Comparison of ENCODE assay signal across 9 mouse cellular contexts in the genomic region with DNA sequence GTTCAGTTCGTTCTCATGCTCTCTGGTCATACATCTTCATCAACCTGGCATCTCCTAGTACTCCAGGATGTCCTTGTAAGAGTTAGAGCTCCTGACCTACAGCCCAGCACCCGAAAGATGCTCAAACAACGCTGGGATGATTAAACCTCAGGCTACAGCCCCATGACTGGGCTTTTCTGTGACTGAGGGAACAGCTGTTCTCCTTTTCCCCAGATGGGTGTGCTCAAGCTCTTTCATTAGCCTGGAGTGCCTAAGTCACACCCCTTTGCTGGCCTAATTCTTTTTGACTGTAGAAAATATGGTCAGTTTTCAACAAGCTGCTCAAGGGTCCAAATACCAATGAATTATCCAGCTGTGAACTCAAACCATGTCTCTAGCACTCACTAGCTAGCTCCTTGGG. TPM values are rescaled to one million over a fixed set of nuclear protein-coding genes. Genes with fewer than 3 reads are reported as not detected.
A peak's percentile ranks its signal among the peaks of the same experiment; 100 is the strongest.
DNase-seq lines count a peak whose midpoint lies in the region; ATAC-seq and TF ChIP-seq lines count a peak whose summit lies in the region.
"Had no signal": no experiment of that assay in that cellular context is flagged by ENCODE, and none has a peak within 500 bp of the region (broad histone marks: within the 10 kb centered on the region; RNA-seq: fewer than 3 reads in every experiment).

No protein-coding gene starts in this region.

- DNase-seq in layer of hippocampus, adult 2 months (ENCODE audit: low spot score in 2 of 2), result peak; percentile 21 to 50
- DNase-seq in layer of hippocampus, adult 9-10 months (ENCODE audit: low spot score), result no peak
- DNase-seq in A20 (ENCODE audit: low read depth, low spot score), result peak; percentile 67
- peak; percentile 19 for DNase-seq in CD4-positive helper T cell, adult 2 months (ENCODE audit: low read depth, low spot score)
- DNase-seq in embryonic facial prominence, embryonic 11.5 days (ENCODE audit: low spot score), result peak; percentile 70
- peak; percentile 63 for DNase-seq in splenic B cell, adult 2 months (ENCODE audit: low read depth, low spot score)
- no peak for DNase-seq in cerebellum, adult 11-12 months

- no peaks in the 10 kb centered on the region for H3K27me3 ChIP-seq in embryonic facial prominence, embryonic 11.5 days (ENCODE audit: control insufficient read depth, insufficient read depth, low read length)
- H3K27me3 ChIP-seq in limb, embryonic 13.5 days, result peaks cover 40% of the 10 kb centered on the region
- no peaks in the 10 kb centered on the region for H3K27me3 ChIP-seq in splenic B cell, adult 2 months (ENCODE audit: control insufficient read depth, insufficient read depth, low read length, poor library complexity, severe bottlenecking)

- H3K4me1 ChIP-seq in embryonic facial prominence, embryonic 11.5 days (ENCODE audit: control insufficient read depth, insufficient read depth, low read length), result no peaks in the 10 kb centered on the region
- H3K4me1 ChIP-seq in limb, embryonic 13.5 days, result peaks cover 17% of the 10 kb centered on the region

- H3K27ac ChIP-seq in layer of hippocampus, adult 2 months, result no peak overlapping the region
- H3K27ac ChIP-seq in embryonic facial prominence, embryonic 11.5 days (replicated peaks; ENCODE audit: low read depth, low read length), result no peak overlapping the region
- no peak overlapping the region for H3K27ac ChIP-seq in limb, embryonic 13.5 days

- no peak overlapping the region for H3K9ac ChIP-seq in embryonic facial prominence, embryonic 11.5 days (replicated peaks; ENCODE audit: low read length)
- no peak overlapping the region for H3K9ac ChIP-seq in limb, embryonic 13.5 days

- no peaks in the 10 kb centered on the region for H3K36me3 ChIP-seq in embryonic facial prominence, embryonic 11.5 days (replicated peaks; ENCODE audit: control insufficient read depth, insufficient read depth, low read depth, low read length)
- H3K36me3 ChIP-seq in limb, embryonic 13.5 days, result no peaks in the 10 kb centered on the region
- no peaks in the 10 kb centered on the region for H3K36me3 ChIP-seq in splenic B cell, adult 2 months (ENCODE audit: control insufficient read depth, insufficient read depth, low read length, poor library complexity, severe bottlenecking)

- no peak for ATAC-seq in embryonic facial prominence, embryonic 11.5 days (replicated peaks; ENCODE audit: insufficient number of reproducible peaks, low FRiP score, low TSS enrichment, low read depth)
- 0 out of 2 replicates have a peak, but pooled peaks have one; percentile 45 for ATAC-seq in limb, embryonic 13.5 days (ENCODE audit: low FRiP score, low read depth)

- H3K9me3 ChIP-seq in embryonic facial prominence, embryonic 11.5 days (replicated peaks; ENCODE audit: control insufficient read depth, low read length), result no peaks in the 10 kb centered on the region
- H3K9me3 ChIP-seq in limb, embryonic 13.5 days, result no peaks in the 10 kb centered on the region

- no peak overlapping the region for H3K4me2 ChIP-seq in embryonic facial prominence, embryonic 11.5 days (ENCODE audit: low read depth, low read length)
- no peak overlapping the region for H3K4me2 ChIP-seq in limb, embryonic 13.5 days (replicated peaks)

- H3K4me3 ChIP-seq in layer of hippocampus, adult 2 months, result no peak overlapping the region
- no peak overlapping the region for H3K4me3 ChIP-seq in embryonic facial prominence, embryonic 11.5 days (ENCODE audit: low read depth, low read length)
- no peak overlapping the region for H3K4me3 ChIP-seq in limb, embryonic 13.5 days
- H3K4me3 ChIP-seq: erythroblast, embryonic 14.5 days had no signal

- peak; percentile 84 for TF ChIP-seq CTCF in layer of hippocampus, adult 2 months (conservative IDR thresholded peaks at IDR 0.05)

- 46% methylated on average over 3 of the region's 3 CpGs for WGBS in embryonic facial prominence, embryonic 11.5 days
- WGBS in limb, embryonic 13.5 days, result 30% methylated on average over 3 of the region's 3 CpGs

RNA-seq across cellular contexts. Expression of gene E2f6, which starts 2.7 kb away (rescaled TPM):
- 10 to 100 TPM; 28.3 to 32.7 TPM for total RNA-seq in layer of hippocampus, adult 2 months (2021)
- 85.5 and 87.6 TPM in 2 replicates for polyA plus RNA-seq in embryonic facial prominence, embryonic 11.5 days (2014; fragmentation: Nextera tagmentation; extraction: Ambion mirVana)
- 58.3 and 59.8 TPM in 2 replicates for polyA plus RNA-seq in limb, embryonic 13.5 days (2015; fragmentation: Nextera tagmentation; extraction: Ambion mirVana)

RNA-seq across cellular contexts. Expression of gene Greb1, which starts 7.4 kb away (rescaled TPM):
- under 1 TPM; 0.27 to 0.38 TPM for total RNA-seq in layer of hippocampus, adult 2 months (2021)
- polyA plus RNA-seq in embryonic facial prominence, embryonic 11.5 days (2014; fragmentation: Nextera tagmentation; extraction: Ambion mirVana), result 5.0 and 7.8 TPM in 2 replicates
- 2.6 and 2.8 TPM in 2 replicates for polyA plus RNA-seq in limb, embryonic 13.5 days (2015; fragmentation: Nextera tagmentation; extraction: Ambion mirVana)
- polyA plus RNA-seq: erythroblast, embryonic 14.5 days had no signal

Comparison
In these comparisons a context has a peak if more than half of its experiments do, and no peak if none do; other contexts are left out.
1. DNase-seq: peak in layer of hippocampus, adult 2 months (2 of 2), A20 (single experiment), CD4-positive helper T cell, adult 2 months (single experiment), embryonic facial prominence, embryonic 11.5 days (single experiment) and splenic B cell, adult 2 months (single experiment); none in layer of hippocampus, adult 9-10 months (single experiment) and cerebellum, adult 11-12 months (single experiment).